14 mouse cellular contexts compared by ENCODE assay signal in genomic region chr9:69339199-69339598, GRCm38 (mm10). TPM values are rescaled to one million over a fixed set of nuclear protein-coding genes. Genes with fewer than 3 reads are reported as not detected.
DNase-seq lines count a peak whose midpoint lies in the region; ATAC-seq and TF ChIP-seq lines count a peak whose summit lies in the region.
"Had no signal": no experiment of that assay in that cellular context is flagged by ENCODE, and none has a peak within 500 bp of the region (broad histone marks: within the 10 kb centered on the region; RNA-seq: fewer than 3 reads in every experiment).

No protein-coding gene starts in this region.

- H3K4me1 ChIP-seq in kidney, embryonic 14.5 days (ENCODE audit: control insufficient read depth, insufficient read depth, low read length), result peaks cover 3% of the 10 kb centered on the region; the same call in 1 of the 2 replicates
- no peaks in the 10 kb centered on the region; the same call in 1 of the 2 replicates for H3K4me1 ChIP-seq in brown adipose tissue, adult 24 weeks (ENCODE audit: control insufficient read depth, insufficient read depth, insufficient read length, low read length)
- H3K4me1 ChIP-seq: hindbrain, embryonic 15.5 days had no signal

- H3K9me3 ChIP-seq in kidney, embryonic 14.5 days (ENCODE audit: control insufficient read depth, low read length), result no peaks in the 10 kb centered on the region
- H3K9me3 ChIP-seq: forebrain, embryonic 15.5 days; hindbrain, embryonic 15.5 days; neural tube, embryonic 13.5 days had no signal

- no peak overlapping the region for H3K9ac ChIP-seq in kidney, embryonic 14.5 days (ENCODE audit: low read depth, low read length)
- H3K9ac ChIP-seq: forebrain, embryonic 15.5 days; hindbrain, embryonic 15.5 days; neural tube, embryonic 13.5 days had no signal

- H3ac ChIP-seq in myocyte (ENCODE audit: control insufficient read depth, insufficient read length), result no peak overlapping the region

- 84% methylated on average over 7 of the region's 7 CpGs for WGBS in kidney, embryonic 14.5 days

- H3K79me2 ChIP-seq in myocyte (ENCODE audit: control insufficient read depth, insufficient read depth), result no peaks in the 10 kb centered on the region

- H3K27ac ChIP-seq in kidney, embryonic 14.5 days (ENCODE audit: low read depth, low read length), result no peak overlapping the region
- peak overlapping the region; percentile 47; the same call in 1 of the 2 replicates for H3K27ac ChIP-seq in brown adipose tissue, adult 24 weeks (replicated peaks; ENCODE audit: low read depth, low read length)
- H3K27ac ChIP-seq: forebrain, embryonic 15.5 days; hindbrain, embryonic 15.5 days; neural tube, embryonic 13.5 days had no signal

- TF ChIP-seq POLR2A in myocyte (IDR thresholded peaks at IDR 0.05; ENCODE audit: insufficient read length, low read depth), result no peak

- H3K4me3 ChIP-seq in kidney, embryonic 14.5 days (ENCODE audit: low read length), result no peak overlapping the region
- H3K4me3 ChIP-seq in brown adipose tissue, adult 24 weeks (ENCODE audit: insufficient read depth, low read depth, low read length), result no peak overlapping the region
- no peak overlapping the region for H3K4me3 ChIP-seq in myocyte
- H3K4me3 ChIP-seq: forebrain, embryonic 15.5 days; hindbrain, embryonic 15.5 days; neural tube, embryonic 13.5 days had no signal

- no peaks in the 10 kb centered on the region for H3K27me3 ChIP-seq in kidney, embryonic 14.5 days (ENCODE audit: control insufficient read depth, insufficient read depth, low read length)
- H3K27me3 ChIP-seq in myocyte (ENCODE audit: control insufficient read depth, insufficient read depth, insufficient read length), result no peaks in the 10 kb centered on the region
- H3K27me3 ChIP-seq: forebrain, embryonic 15.5 days; hindbrain, embryonic 15.5 days; neural tube, embryonic 13.5 days had no signal

- DNase-seq in kidney, adult 18-20 months, result peak; percentile 57
- peak; percentile 12 for DNase-seq in lung, postnatal 14 days
- DNase-seq in lung, postnatal 25 days (ENCODE audit: low spot score), result no peak
- DNase-seq in c-Kit-positive CD71-positive TER-119-positive erythroid progenitor cells, embryonic 14.5 days (ENCODE audit: low spot score), result no peak
- DNase-seq in spleen, postnatal 4 days (ENCODE audit: low spot score in 2 of 2), result no peak
- DNase-seq: right cerebral cortex, postnatal 25 days; thymus, postnatal 36 days had no signal

- ATAC-seq in kidney, embryonic 14.5 days (ENCODE audit: low FRiP score, low TSS enrichment), result no peak
- ATAC-seq: forebrain, embryonic 15.5 days; intestine, postnatal 0 days had no signal

- no peak overlapping the region for H3K4me2 ChIP-seq in kidney, embryonic 14.5 days (replicated peaks; ENCODE audit: low read depth, low read length)
- H3K4me2 ChIP-seq in myocyte (ENCODE audit: low read depth), result peak overlapping the region; percentile 19
- H3K4me2 ChIP-seq: forebrain, embryonic 15.5 days; hindbrain, embryonic 15.5 days; neural tube, embryonic 13.5 days had no signal

- no peaks in the 10 kb centered on the region for H3K36me3 ChIP-seq in kidney, embryonic 14.5 days (ENCODE audit: control insufficient read depth, insufficient read depth, low read length)
- no peaks in the 10 kb centered on the region for H3K36me3 ChIP-seq in myocyte (ENCODE audit: control insufficient read depth, insufficient read depth)
- H3K36me3 ChIP-seq: forebrain, embryonic 15.5 days; hindbrain, embryonic 15.5 days; neural tube, embryonic 13.5 days had no signal

TF ChIP-seq in myocyte, 11 proteins besides CTCF, POLR2A, EP300 and RAD21:
- TF ChIP-seq MYOG (IDR thresholded peaks at IDR 0.05; ENCODE audit: control insufficient read depth in 1 of 3, insufficient read depth in 1 of 3, insufficient read length in 2 of 3, low read depth in 2 of 3) (no peak), TCF12 (IDR thresholded peaks at IDR 0.05; ENCODE audit: insufficient read depth, poor library complexity, severe bottlenecking) (no peak), REST (IDR thresholded peaks at IDR 0.05; ENCODE audit: insufficient read depth, insufficient read length) (no peak), E2F4 (IDR thresholded peaks at IDR 0.05; ENCODE audit: insufficient read depth) (no peak), USF1 (IDR thresholded peaks at IDR 0.05; ENCODE audit: low read depth) (no peak), TCF3 (IDR thresholded peaks at IDR 0.05; ENCODE audit: insufficient read length, low read depth) (no peak), MYOD1 (IDR thresholded peaks at IDR 0.05; ENCODE audit: control insufficient read depth in 1 of 3, insufficient read length in 2 of 3, low read depth in 2 of 3) (no peak), MAX (IDR thresholded peaks at IDR 0.05; ENCODE audit: low read depth) (no peak), CEBPB (IDR thresholded peaks at IDR 0.05; ENCODE audit: insufficient read depth, poor library complexity, severe bottlenecking) (no peak), SRF (IDR thresholded peaks at IDR 0.05; ENCODE audit: control insufficient read depth, insufficient read length, low read depth) (no peak), POLR2AphosphoS2 (IDR thresholded peaks at IDR 0.05; ENCODE audit: insufficient read length, low read depth) (no peak)

RNA-seq across cellular contexts. Expression of gene Ice2, which starts 58.5 kb away (rescaled TPM):
- 19.7 and 23.3 TPM in 2 replicates for polyA plus RNA-seq in kidney, embryonic 14.5 days (2014; fragmentation: Nextera tagmentation; extraction: Ambion mirVana)
- 4.2 and 5.0 TPM in 2 replicates for polyA plus RNA-seq in brown adipose tissue, adult 24 weeks (2012; ENCODE audit: insufficient read depth, insufficient read length, missing spikeins)
- 2.0 TPM for polyA plus RNA-seq in myocyte (2012; fragmentation: generic; extraction: Trizol)

Comparison
In these comparisons a context has a peak if more than half of its experiments do, and no peak if none do; other contexts are left out.
1. DNase-seq: peak in kidney, adult 18-20 months (single experiment) and lung, postnatal 14 days (single experiment); none in lung, postnatal 25 days (single experiment), c-Kit-positive CD71-positive TER-119-positive erythroid progenitor cells, embryonic 14.5 days (single experiment) and spleen, postnatal 4 days (0 of 2).